Mouse (Mus musculus) skeletal muscle tissue, adult 2 months (tissue): ENCODE data around the gene Vmn2r19.
A peak's percentile ranks its signal among the peaks of the same experiment; 100 is the strongest.
"Not testable (repeated sequence)": the region's sequence is repeated elsewhere in the genome, so short reads cannot be mapped to it uniquely, and the experiment has no call there.

ENCODE experiments used
- DNase-seq: peaks from one replicate; pipeline ENCODE4 v3.0.0-alpha.2; 2012; ENCODE audit warnings: low read depth, low spot score

Gene Vmn2r19

DNA sequence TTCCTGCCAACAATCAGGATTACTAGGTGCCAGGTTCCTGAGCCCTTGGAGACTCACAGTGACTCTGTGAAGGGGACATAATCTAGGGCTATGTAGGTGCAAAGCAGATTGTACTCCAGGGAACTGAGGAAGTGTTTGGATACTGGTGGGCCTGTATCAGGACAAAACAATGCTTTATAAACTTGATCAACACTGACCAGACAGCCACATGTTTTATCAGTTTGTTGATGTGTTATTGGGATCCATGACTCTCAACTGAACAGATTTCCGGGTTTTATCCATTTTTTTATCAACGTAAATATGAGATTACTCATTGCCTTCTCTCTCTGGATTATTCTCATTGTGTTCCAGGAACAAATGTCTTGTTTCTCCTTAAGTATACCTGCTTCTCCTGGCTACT is at the start of gene Vmn2r19:
Vmn2r19 (plus strand) TSS at position 301 of the 400 bp plus-strand sequence.
- DNase-seq: no peak

DNA sequence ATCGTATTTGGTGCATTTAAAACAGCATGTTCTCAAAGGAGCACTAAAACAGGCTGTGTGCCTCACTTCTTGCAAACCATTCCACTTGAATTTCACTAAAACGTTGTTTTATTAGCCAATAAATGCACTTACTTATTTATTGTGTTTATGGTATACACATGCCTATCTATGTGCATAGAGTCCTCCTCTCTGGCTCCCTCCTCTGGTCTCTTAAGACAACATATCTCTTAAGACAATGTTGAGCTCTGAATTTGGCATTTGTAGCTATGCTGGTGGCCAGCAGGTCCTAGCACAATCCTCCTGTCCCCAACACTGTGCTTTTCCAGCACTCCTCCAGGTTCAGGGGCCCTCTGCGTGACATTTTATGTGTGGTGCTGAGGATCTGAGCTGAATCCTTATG is 49.2 kb upstream of the Vmn2r19 start:
- no peak for DNase-seq

DNA sequence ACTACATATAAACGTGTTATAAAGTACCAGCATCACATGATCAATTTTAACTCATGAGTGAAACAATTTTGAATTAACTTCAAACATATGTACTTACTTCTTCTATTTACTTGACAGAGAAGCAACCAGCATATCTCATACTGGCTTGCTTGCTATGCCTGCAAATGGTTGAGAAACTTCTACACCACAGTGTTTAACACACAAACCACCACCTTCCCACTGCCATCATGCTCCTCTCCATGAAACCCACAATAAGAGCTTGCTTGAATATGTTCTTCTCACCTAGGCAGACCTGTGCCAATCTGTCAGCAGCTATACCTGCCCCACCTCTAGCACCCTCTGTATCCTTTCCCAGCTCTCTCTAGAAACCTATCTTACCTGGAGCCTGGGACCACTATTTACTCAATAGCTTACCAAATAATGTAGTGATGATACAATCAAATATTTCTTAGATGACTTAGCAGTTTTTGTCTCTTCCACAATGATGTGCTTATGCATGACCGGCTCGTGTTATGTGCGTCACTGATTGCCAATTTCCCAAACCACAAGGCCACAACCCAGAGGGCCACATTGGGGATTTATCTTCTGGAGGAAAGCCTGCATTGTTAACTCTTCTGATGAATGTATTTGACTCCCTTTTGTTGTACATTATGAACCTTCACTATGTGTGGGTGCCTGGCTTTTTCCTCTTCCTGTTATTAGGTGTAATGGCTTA is 48.1 kb upstream of the Vmn2r19 start:
- no peak for DNase-seq

DNA sequence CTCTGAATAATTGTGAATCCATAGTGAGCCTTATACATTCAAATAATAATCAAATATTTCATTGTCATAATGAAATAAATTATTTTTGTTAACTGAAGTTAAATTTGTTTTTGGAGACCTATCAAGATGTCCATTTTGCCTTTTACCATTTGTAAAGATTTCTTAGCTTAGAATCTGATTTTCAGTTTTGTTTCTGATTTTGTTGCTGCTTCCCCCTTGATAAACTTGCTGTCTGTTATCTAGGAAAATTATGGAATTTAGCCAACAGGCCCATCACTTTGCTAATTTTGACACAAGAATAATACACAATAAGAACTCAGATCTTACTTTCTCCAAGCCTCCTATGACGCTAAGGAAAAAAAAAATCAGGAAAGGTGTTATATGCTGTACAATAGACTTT is 47.3 kb upstream of the Vmn2r19 start:
- no peak for DNase-seq

DNA sequence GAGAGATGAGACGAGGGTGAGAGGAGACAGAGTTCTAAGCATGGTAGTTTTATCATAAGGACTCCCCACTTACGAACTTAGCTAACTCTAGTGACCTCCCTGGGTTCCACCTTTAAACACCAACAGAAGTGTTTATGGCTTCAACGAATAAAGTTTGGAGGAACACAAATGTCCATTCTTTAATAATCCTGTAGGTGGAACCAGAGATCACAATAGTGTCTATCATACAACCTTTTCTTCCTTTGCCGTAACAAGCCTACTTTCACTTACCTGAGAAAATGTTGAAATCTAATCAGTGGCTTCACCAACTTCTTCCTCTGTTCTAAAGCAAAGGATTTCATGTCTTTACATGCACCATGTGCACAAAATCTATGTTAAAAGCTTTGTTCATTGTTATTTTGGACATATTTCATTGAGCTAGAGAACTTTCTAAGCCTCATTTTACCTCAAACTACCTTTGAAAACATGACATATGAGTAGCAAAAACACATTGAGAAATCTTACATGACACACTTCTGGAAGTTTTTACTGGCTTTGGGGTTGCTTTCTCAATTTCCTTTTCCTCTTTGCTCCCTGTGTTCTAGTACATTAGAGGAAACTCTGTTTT is 46.5 kb upstream of the Vmn2r19 start, which contains the start of gene Clec4d:
Clec4d (plus strand) TSS at position 557 of the 607 bp plus-strand sequence.
- no peak for DNase-seq

DNA sequence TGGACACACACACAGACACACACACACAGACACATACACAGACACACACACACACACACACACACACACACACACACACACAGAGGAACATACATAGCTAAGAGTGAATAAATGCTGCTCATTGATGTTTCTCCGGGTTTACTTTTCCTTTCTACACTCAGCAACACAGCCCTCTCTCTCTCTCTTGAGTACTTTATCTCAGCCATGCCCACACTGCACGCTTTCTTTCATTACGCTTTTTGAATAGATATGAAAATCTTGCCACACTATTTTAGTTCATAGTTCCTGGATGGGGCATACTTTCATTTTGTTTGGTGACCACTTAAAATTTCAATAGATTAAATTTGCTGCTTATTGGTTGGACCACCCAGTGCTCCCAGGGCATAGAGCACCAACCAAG is 43.9 kb upstream of the Vmn2r19 start:
- no peak for DNase-seq

DNA sequence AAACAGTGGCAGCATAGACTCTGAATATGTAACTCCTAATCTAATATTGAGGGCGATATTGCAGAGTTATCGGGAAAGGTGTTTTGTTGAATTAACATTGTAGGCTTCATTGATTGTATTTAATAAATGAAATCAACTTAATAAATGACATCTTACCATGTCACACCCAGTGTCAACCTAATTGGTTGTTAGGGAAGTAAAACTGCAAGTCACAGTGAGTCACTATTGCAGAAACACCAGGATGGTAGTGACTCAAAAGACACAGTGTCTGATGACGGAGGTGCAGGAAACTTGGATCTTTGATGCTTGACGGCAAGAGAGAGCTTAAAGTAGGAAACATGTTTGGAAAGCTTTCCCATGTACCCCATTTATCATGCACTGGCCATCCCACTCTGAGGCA is 42.3 kb upstream of the Vmn2r19 start:
- no peak for DNase-seq

DNA sequence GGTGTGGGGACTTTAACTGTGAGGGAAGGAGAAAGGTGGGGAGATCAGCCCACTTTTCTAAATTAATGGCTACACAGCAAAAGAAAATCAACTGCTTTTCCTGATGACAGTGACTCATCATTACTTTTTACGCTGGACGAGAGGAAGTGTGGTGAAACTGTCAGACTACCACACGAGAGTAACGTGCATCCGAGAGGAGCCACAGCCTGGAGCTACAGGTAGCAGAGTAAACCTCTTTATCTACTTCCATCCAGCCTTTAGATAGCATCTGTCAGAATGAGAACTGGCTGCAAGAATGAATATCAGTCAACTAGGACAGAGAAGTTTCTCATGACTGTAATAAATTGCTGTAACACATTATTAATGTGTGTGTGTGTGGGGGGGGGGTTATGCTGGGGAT is 41.2 kb upstream of the Vmn2r19 start:
- DNase-seq: no peak

DNA sequence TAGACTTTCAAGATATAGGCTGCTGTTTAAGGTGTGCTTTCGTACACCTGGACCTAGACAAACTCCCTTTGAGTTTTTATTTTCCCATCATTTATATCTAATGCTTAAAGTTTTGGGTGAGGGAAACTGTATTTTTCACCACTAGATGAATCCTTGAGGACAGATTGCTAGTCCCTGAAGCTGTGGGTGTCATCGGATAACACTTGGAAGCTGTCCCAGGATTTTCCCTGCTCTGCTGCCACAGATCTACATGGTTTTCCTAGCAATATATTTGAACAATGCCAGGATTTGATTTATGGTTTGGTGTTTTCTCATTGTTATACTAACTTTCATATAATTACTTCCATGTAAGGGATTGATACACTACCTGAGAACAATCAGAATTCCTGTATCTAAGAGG is 28.7 kb upstream of the Vmn2r19 start:
- DNase-seq: no peak

DNA sequence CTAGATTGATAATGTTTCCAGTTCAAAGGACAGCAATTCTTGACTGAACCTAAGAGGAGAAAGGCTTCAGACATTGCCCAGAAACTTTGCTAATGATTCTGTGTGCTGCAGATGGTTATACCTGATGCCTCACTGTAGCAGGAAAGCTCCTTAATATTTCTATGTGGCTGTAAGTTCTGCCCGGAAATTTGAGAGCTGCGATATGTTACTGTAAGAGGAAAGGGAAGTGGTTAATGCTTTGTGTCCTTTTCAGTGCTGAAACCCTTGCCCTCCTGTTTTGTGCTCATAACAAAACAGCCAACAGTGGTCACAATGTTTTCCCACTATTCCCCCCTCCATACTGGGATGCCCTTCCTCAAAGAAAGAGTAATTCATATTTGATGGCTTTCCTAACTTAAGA is 21.8 kb upstream of the Vmn2r19 start:
- no peak for DNase-seq

DNA sequence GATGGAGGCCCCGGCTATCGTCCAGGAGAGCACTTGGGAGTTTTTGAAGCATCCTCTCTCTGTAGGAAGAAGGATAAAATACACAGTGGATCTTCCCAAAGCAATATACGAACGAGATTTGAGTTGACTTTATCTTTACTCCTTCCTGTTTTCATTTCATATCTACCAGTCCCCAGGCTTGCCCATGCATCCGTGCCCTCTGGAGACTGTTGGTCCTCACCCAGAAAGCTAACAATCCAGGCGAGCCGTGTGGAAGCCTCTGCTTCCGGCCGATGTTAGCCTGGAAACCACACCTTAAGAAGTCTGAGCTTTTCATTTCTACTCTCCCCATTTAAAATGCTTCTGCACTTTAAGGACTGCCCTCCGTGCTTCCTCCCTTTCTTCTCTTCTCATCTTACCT is 19.2 kb upstream of the Vmn2r19 start:
- no peak for DNase-seq

DNA sequence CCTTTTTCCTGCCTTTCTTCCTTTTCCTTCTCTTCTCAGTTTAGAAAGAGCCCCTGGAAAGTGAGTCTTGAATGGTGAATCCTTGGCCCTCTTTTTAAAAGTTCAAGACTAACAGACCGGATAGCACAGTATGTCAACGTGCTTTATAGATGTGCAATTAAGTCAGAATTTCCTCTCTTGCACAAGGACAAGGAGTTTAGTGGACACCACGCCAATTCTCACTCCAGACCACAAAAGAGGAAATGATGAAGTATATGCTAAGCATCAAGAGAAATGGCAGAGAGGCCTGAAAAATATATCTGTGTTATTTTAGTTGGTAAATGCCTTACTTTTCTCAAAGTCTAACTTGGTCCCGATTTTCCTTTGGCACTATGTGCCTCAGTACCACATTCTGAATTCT is 18.4 kb upstream of the Vmn2r19 start, which contains the start of gene Clec4e:
Clec4e (minus strand) TSS at position 118 of the 400 bp plus-strand sequence.
- DNase-seq: no peak

DNA sequence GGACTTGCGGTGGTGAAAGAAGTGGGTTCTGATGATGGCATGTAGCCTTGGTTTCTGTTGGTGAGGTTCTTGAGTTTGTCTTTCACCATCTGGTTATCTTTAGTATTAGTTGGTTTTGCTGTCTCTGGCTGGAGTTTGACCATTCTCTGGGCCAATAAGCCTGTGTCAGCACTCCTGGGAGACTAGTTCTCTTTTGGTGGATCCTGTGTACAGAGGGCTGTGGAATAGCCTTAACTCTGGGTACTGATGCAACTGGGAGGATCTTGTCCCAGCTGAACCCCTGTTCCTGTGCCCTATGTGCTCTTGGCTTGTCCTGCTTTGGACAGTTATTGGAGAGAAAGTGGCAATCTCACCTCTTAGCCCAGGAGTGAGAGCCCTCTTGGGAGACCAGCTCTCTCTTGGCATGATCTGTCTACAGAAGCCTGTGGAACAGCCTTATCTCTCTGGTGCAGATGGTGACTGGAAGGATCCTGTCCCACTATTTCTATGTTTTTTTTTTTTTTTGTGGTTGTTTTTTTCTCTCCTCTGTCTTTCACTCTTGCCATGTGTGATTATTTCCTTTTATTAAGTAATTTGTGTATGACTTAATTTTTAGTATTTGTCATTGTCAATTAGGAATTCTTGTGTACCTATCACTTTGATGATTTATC is 15.3 kb upstream of the Vmn2r19 start:
- DNase-seq: peak; percentile 6

DNA sequence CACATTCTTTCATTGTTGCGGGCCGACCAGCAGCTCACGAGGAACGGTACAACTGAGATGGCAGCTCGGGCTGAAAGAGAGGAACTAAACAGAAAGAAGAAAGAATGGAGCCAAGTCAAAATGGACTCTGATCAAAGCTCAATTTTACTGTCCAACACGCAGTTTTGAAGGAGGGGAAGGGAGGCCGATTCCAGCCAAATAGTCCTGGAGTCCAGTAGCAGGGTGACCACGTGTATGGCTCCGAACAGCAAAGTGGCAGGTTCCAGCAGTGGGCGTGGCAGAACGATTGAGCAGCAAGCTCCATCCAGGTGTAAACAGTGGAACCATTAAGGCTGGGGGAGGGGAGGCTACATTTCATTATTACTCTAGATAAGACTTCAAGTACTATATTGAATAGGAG is 14.6 kb upstream of the Vmn2r19 start:
- not testable (repeated sequence) for DNase-seq

DNA sequence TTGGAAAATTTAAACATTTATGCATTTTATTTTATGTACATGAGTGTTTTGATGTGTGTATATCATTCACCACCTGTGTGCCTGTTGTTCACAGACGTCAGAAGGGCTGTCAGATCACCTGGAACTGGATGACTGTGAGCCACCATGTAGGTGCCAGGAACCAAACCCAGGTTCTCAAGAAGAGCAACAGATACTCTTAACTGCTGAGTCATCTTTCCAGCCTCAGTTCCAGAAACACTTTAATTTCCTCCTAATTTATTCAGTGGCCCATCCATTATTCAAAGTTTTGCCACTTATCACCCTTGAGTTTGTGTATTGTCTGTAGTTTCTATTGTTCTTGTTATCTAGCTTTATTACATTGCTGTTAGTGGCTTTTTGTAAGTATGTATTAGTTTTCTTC is 11.4 kb upstream of the Vmn2r19 start:
- no peak for DNase-seq

DNA sequence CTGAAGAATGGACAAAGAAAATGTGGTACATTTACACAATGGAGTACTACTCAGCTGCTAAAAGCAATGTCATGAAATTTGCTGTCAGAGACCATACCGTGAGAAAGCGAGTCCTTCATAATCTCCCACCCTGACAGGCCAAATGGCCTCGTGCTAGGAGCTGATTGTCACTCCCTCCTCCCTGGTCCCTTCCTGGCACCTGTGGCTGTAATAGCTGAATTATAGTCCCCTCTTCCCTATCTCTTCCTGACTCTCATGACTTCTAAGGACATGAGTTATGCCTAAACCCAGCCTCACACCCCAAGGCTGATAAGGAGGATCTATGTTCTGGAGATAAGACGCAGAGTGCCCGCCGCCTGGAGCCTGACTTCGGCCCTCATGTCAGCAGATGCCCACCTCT is 1.8 kb upstream of the Vmn2r19 start:
- not testable (repeated sequence) for DNase-seq

DNA sequence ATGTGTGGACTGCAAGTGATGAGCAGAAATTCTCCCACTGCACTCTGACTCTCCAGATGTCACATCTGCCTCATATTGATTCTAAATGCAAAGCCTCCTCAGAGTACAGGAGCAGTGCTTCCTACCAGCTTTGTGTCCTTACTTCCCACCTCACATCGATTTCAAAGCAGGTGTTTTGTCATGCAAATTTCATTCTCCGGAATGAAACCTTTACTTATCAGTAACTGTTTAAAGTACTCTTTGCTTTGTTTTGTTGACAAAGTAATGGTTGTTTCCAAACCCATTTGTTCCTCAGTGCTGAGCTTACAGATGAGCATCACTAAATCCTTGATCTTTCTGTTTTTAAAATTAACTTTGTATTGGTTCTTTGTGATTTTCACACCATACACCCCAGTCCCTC is 24.4 kb downstream of the Vmn2r19 start:
- no peak for DNase-seq

DNA sequence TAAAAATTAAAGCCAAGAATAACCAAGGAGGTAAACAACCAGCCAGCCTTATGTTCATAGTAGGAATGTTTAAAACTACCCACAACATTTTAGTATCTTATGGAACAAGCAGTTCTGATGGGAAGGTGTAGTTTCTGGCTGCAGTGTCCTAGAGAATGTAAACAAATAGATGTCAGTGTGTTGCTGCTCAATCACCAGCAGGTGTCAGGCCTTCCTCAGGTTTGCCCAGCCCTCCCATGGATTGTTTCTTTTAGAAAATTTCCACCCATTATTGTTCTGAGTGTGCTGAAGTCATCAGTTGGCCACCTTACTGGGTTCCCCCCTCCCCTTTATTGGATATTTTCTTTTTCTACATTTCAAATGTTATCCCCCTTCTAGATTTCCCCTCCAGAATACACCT is 32.0 kb downstream of the Vmn2r19 start:
- DNase-seq: no peak

DNA sequence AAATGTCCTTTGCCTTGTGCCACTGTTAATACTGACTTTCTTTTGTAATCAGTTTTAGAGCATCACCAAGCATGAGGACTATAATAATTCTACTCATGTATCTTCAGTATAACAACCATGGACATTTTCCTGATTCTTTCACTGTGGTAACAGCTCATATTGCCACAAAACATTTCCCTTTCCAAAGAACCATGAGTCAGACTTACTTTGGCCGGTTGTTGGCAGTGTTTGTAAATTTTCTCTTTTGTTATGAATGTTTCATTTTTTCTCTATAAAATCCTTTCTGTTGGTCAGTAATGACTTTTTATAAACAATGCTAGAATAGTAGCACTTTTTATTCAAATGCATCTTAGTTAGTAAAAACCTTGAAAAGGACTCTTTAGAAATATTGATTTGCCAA is 38.0 kb downstream of the Vmn2r19 start:
- DNase-seq: no peak
